ENCODE assay signal across 36 mouse cellular contexts in genomic region chr10:129004032-129004920, GRCm38 (mm10). TPM values are rescaled to one million over a fixed set of nuclear protein-coding genes. Genes with fewer than 3 reads are reported as not detected.
DNase-seq lines count a peak whose midpoint lies in the region.
"Had no signal": no experiment of that assay in that cellular context is flagged by ENCODE, and none has a peak within 500 bp of the region (broad histone marks: within the 10 kb centered on the region; RNA-seq: fewer than 3 reads in every experiment).

No protein-coding gene starts in this region.

- no peaks in the 10 kb centered on the region for H3K9me3 ChIP-seq in limb, embryonic 10.5 days (replicated peaks)
- H3K9me3 ChIP-seq: embryonic facial prominence, embryonic 12.5 days; forebrain, embryonic 10.5 days; hindbrain, embryonic 13.5 days; midbrain, embryonic 13.5 days had no signal

- intact Hi-C loops in heart, postnatal 36 days (cut with DNase I): no loop called here

- WGBS in limb, embryonic 10.5 days: 84% methylated on average over 14 of the region's 14 CpGs

- H3K27ac ChIP-seq in limb, embryonic 10.5 days: no peak overlapping the region
- H3K27ac ChIP-seq: embryonic facial prominence, embryonic 12.5 days; forebrain, embryonic 10.5 days; hindbrain, embryonic 13.5 days; kidney, postnatal 0 days; midbrain, embryonic 13.5 days; neural tube, embryonic 13.5 days had no signal

- no peaks in the 10 kb centered on the region for H3K4me1 ChIP-seq in limb, embryonic 10.5 days
- H3K4me1 ChIP-seq: embryonic facial prominence, embryonic 12.5 days; forebrain, embryonic 10.5 days; hindbrain, embryonic 13.5 days; midbrain, embryonic 13.5 days; neural tube, embryonic 13.5 days had no signal

- H3K36me3 ChIP-seq in limb, embryonic 10.5 days: no peaks in the 10 kb centered on the region
- H3K36me3 ChIP-seq: embryonic facial prominence, embryonic 12.5 days; forebrain, embryonic 10.5 days; hindbrain, embryonic 13.5 days; midbrain, embryonic 13.5 days; neural tube, embryonic 13.5 days had no signal

- H3K27me3 ChIP-seq in limb, embryonic 10.5 days (ENCODE audit: low read depth, poor library complexity, severe bottlenecking): no peaks in the 10 kb centered on the region
- H3K27me3 ChIP-seq: embryonic facial prominence, embryonic 12.5 days; hindbrain, embryonic 13.5 days; midbrain, embryonic 13.5 days; neural tube, embryonic 13.5 days had no signal

- H3K4me3 ChIP-seq in limb, embryonic 10.5 days: no peak overlapping the region
- H3K4me3 ChIP-seq: embryonic facial prominence, embryonic 12.5 days; forebrain, embryonic 10.5 days; hindbrain, embryonic 13.5 days; megakaryocyte, embryonic 14.5 days; midbrain, embryonic 13.5 days; neural tube, embryonic 13.5 days had no signal

- peak; percentile 66 for DNase-seq in heart, adult 11 months
- DNase-seq in heart, postnatal 36 days: no peak
- peak; percentile 49 for DNase-seq in 3T3-L1 (ENCODE audit: low read depth, low spot score)
- DNase-seq in fibroblast of lung, adult 2 months (ENCODE audit: low read depth): peak; percentile 44
- peak; percentile 17 for DNase-seq in limb, embryonic 10.5 days (ENCODE audit: low spot score)
- no peak for DNase-seq in c-Kit-positive CD71-positive TER-119-positive erythroid progenitor cells, embryonic 14.5 days (ENCODE audit: low spot score)
- no peak for DNase-seq in thymus, adult 18-20 months
- no peak for DNase-seq in frontal cortex, postnatal 25 days (ENCODE audit: low spot score in 2 of 2)
- DNase-seq: adrenal gland, adult 8-10 months; cerebellum, adult 8-10 months; cerebellum, postnatal 25 days; forebrain, postnatal 0 days; gastrocnemius, postnatal 10 days; heart, postnatal 4 days; kidney, adult 2 months; kidney, postnatal 4 days; lung, adult 18-20 months; lung, postnatal 4 days; right cerebral cortex, postnatal 4 days; thymus, postnatal 14 days had no signal

RNA-seq across cellular contexts. Expression of gene Olfr763, which starts 6.3 kb away (rescaled TPM):
- total RNA-seq in heart, postnatal 36 days (2021): not detected
- polyA plus RNA-seq in limb, embryonic 10.5 days (2016; fragmentation: Nextera tagmentation; extraction: Ambion mirVana): not detected in 2 replicates
- total RNA-seq: adrenal gland, adult 8-10 months; adrenal gland, postnatal 4 days; forebrain, postnatal 0 days; gastrocnemius, postnatal 10 days; heart, postnatal 4 days; left cerebral cortex, postnatal 10 days; liver, adult 2 months had no signal
- polyA plus RNA-seq: embryonic facial prominence, embryonic 12.5 days; forebrain, embryonic 10.5 days; forebrain, postnatal 0 days; gonadal fat pad, adult 2 months; heart, embryonic 16.5 days; hindbrain, embryonic 13.5 days; kidney, adult 2 months; kidney, postnatal 0 days; limb, embryonic 11.5 days; liver, adult 2 months; lung, postnatal 0 days; midbrain, embryonic 13.5 days; neural tube, embryonic 13.5 days; spleen, adult 2 months; urinary bladder, adult 2 months had no signal

RNA-seq across cellular contexts. Expression of gene Olfr9, which starts 15.0 kb away (rescaled TPM):
- not detected for total RNA-seq in heart, postnatal 36 days (2021)
- polyA plus RNA-seq in limb, embryonic 10.5 days (2016; fragmentation: Nextera tagmentation; extraction: Ambion mirVana): not detected in 2 replicates
- total RNA-seq: adrenal gland, adult 8-10 months; adrenal gland, postnatal 4 days; forebrain, postnatal 0 days; gastrocnemius, postnatal 10 days; heart, postnatal 4 days; left cerebral cortex, postnatal 10 days; liver, adult 2 months had no signal
- polyA plus RNA-seq: embryonic facial prominence, embryonic 12.5 days; forebrain, embryonic 10.5 days; forebrain, postnatal 0 days; gonadal fat pad, adult 2 months; heart, embryonic 16.5 days; hindbrain, embryonic 13.5 days; kidney, adult 2 months; kidney, postnatal 0 days; limb, embryonic 11.5 days; lung, postnatal 0 days; midbrain, embryonic 13.5 days; neural tube, embryonic 13.5 days; spleen, adult 2 months; urinary bladder, adult 2 months had no signal

RNA-seq across cellular contexts. Expression of gene Olfr764-ps1, which starts 35.4 kb away (rescaled TPM):
- not detected for total RNA-seq in heart, postnatal 36 days (2021)
- polyA plus RNA-seq in limb, embryonic 10.5 days (2016; fragmentation: Nextera tagmentation; extraction: Ambion mirVana): not detected in 2 replicates
- total RNA-seq: adrenal gland, adult 8-10 months; adrenal gland, postnatal 4 days; forebrain, postnatal 0 days; gastrocnemius, postnatal 10 days; heart, postnatal 4 days; left cerebral cortex, postnatal 10 days; liver, adult 2 months had no signal
- polyA plus RNA-seq: embryonic facial prominence, embryonic 12.5 days; forebrain, embryonic 10.5 days; forebrain, postnatal 0 days; gonadal fat pad, adult 2 months; heart, embryonic 16.5 days; hindbrain, embryonic 13.5 days; kidney, adult 2 months; kidney, postnatal 0 days; limb, embryonic 11.5 days; liver, adult 2 months; lung, postnatal 0 days; midbrain, embryonic 13.5 days; neural tube, embryonic 13.5 days; spleen, adult 2 months; urinary bladder, adult 2 months had no signal

RNA-seq across cellular contexts. Expression of gene Mettl7b, which starts 43.5 kb away (rescaled TPM):
- total RNA-seq in heart, postnatal 36 days (2021): not detected
- polyA plus RNA-seq in limb, embryonic 10.5 days (2016; fragmentation: Nextera tagmentation; extraction: Ambion mirVana): 0.11 TPM in 1 of 2 replicates, not detected in the other
- total RNA-seq: forebrain, postnatal 0 days; left cerebral cortex, postnatal 10 days had no signal
- polyA plus RNA-seq: forebrain, embryonic 10.5 days; forebrain, postnatal 0 days; hindbrain, embryonic 13.5 days; limb, embryonic 11.5 days; midbrain, embryonic 13.5 days; spleen, adult 2 months had no signal

RNA-seq across cellular contexts. Expression of gene Olfr765, which starts 45.5 kb away (rescaled TPM):
- total RNA-seq in heart, postnatal 36 days (2021): not detected
- not detected in 2 replicates for polyA plus RNA-seq in limb, embryonic 10.5 days (2016; fragmentation: Nextera tagmentation; extraction: Ambion mirVana)
- total RNA-seq: adrenal gland, adult 8-10 months; adrenal gland, postnatal 4 days; forebrain, postnatal 0 days; gastrocnemius, postnatal 10 days; heart, postnatal 4 days; left cerebral cortex, postnatal 10 days; liver, adult 2 months had no signal
- polyA plus RNA-seq: embryonic facial prominence, embryonic 12.5 days; forebrain, embryonic 10.5 days; forebrain, postnatal 0 days; gonadal fat pad, adult 2 months; heart, embryonic 16.5 days; hindbrain, embryonic 13.5 days; kidney, adult 2 months; kidney, postnatal 0 days; limb, embryonic 11.5 days; liver, adult 2 months; lung, postnatal 0 days; midbrain, embryonic 13.5 days; neural tube, embryonic 13.5 days; spleen, adult 2 months; urinary bladder, adult 2 months had no signal

Comparison
In these comparisons a context has a peak if more than half of its experiments do, and no peak if none do; other contexts are left out.
1. DNase-seq: peak in heart, adult 11 months (single experiment), 3T3-L1 (single experiment), fibroblast of lung, adult 2 months (single experiment) and limb, embryonic 10.5 days (single experiment); none in heart, postnatal 36 days (0 of 2), c-Kit-positive CD71-positive TER-119-positive erythroid progenitor cells, embryonic 14.5 days (single experiment), thymus, adult 18-20 months (0 of 2) and frontal cortex, postnatal 25 days (0 of 2).